Mouse (Mus musculus) urinary bladder, postnatal 4 days (tissue): ENCODE measurements at regions not wholly inside any gene's neighbourhood (a gene's known extent, or its start where the extent isn't known, plus 50 kb on each side); places are given as distances from the start of the nearest gene placed in this dataset.

Source experiments
- DNase-seq, 2 experiments: peaks; one replicate each; pipeline ENCODE4 v3.0.0; 2021 to 2022; ENCODE audit warnings: low spot score in 2 of 2

GRCm38 (mm10) chr15:51392449-51393405 lies 2492.0 kb upstream of the Gm7489 start:
- DNase-seq: no peak

- no peak for DNase-seq
These were observed 2488.7 kb upstream of the Gm7489 start for GRCm38 (mm10) chr15:51395961-51396360.

GRCm38 (mm10) chr15:51403581-51403980 lies 2481.1 kb upstream of the Gm7489 start:
- no peak for DNase-seq

- no peak for DNase-seq
These were observed 2474.9 kb upstream of the Gm7489 start for GRCm38 (mm10) chr15:51409791-51410308.

- DNase-seq: no peak
These were observed 2472.7 kb upstream of the Gm7489 start for GRCm38 (mm10) chr15:51411966-51412365.

- DNase-seq: no peak
These were observed 2442.1 kb upstream of the Gm7489 start for GRCm38 (mm10) chr15:51442606-51443005.

- no peak for DNase-seq
These were observed 2414.8 kb upstream of the Gm7489 start for GRCm38 (mm10) chr15:51469895-51470294.

GRCm38 (mm10) chr15:51471143-51471542 lies 2413.6 kb upstream of the Gm7489 start:
- DNase-seq: no peak

GRCm38 (mm10) chr15:51472049-51472448 lies 2412.7 kb upstream of the Gm7489 start:
- no peak for DNase-seq

- DNase-seq: no peak
These were observed 2402.8 kb upstream of the Gm7489 start for GRCm38 (mm10) chr15:51481856-51482255.

- no peak for DNase-seq
These were observed 2400.5 kb upstream of the Gm7489 start for GRCm38 (mm10) chr15:51484207-51484606.

GRCm38 (mm10) chr15:51485554-51485953 lies 2399.2 kb upstream of the Gm7489 start:
- no peak for DNase-seq

- DNase-seq: no peak
These were observed 2382.5 kb upstream of the Gm7489 start for GRCm38 (mm10) chr15:51502058-51502741.

GRCm38 (mm10) chr15:51502742-51503270 lies 2381.9 kb upstream of the Gm7489 start:
- no peak for DNase-seq

- no peak for DNase-seq
These were observed 2381.4 kb upstream of the Gm7489 start for GRCm38 (mm10) chr15:51503341-51503740.

- DNase-seq: no peak
These were observed 2380.5 kb upstream of the Gm7489 start for GRCm38 (mm10) chr15:51504016-51504760.

GRCm38 (mm10) chr15:51504789-51505188 lies 2379.9 kb upstream of the Gm7489 start:
- DNase-seq: no peak

GRCm38 (mm10) chr15:51507126-51507525 lies 2377.6 kb upstream of the Gm7489 start:
- no peak for DNase-seq

- no peak for DNase-seq
These were observed 2373.4 kb upstream of the Gm7489 start for GRCm38 (mm10) chr15:51511319-51511718.

- DNase-seq: no peak
These were observed 2348.4 kb upstream of the Gm7489 start for GRCm38 (mm10) chr15:51536317-51536716.

- no peak for DNase-seq
These were observed 2333.4 kb upstream of the Gm7489 start for GRCm38 (mm10) chr15:51551216-51551775.
